Mouse (Mus musculus) small intestine, adult 2 months (tissue): ENCODE data around the gene Plce1. TPM values are rescaled to one million over a fixed set of nuclear protein-coding genes. Genes with fewer than 3 reads are reported as not detected.

Source experiments
- H3K27ac ChIP-seq: fragments of 200-500 bp; 2 replicates; pipeline ENCODE4 v1.5.1; 2012; ENCODE audit warnings: low read depth, low read length, control low read depth, inconsistent platforms; ENCODE audit not compliant: insufficient read depth
- H3K27me3 ChIP-seq: fragments of 200-500 bp; 2 replicates; pipeline ENCODE4 v1.6.1; 2012; ENCODE audit warnings: mild to moderate bottlenecking, moderate library complexity, low read length, inconsistent platforms; ENCODE audit not compliant: control insufficient read depth, insufficient read depth
- H3K36me3 ChIP-seq: fragments of 200-500 bp; 2 replicates; pipeline ENCODE4 v1.6.1; 2012; ENCODE audit warnings: mild to moderate bottlenecking, low read length, control low read depth, inconsistent platforms; ENCODE audit not compliant: control insufficient read depth, insufficient read depth
- H3K4me1 ChIP-seq: fragments of 200-500 bp; 2 replicates; pipeline ENCODE4 v1.6.1; 2012; ENCODE audit warnings: low read length, inconsistent platforms, mixed read lengths; ENCODE audit not compliant: control insufficient read depth, insufficient read depth, insufficient read length
- H3K4me3 ChIP-seq: fragments of 200-500 bp; 2 replicates; pipeline ENCODE4 v1.5.1; 2012; ENCODE audit warnings: low read depth, mild to moderate bottlenecking, control low read depth, inconsistent platforms, low read length, moderate library complexity
- CTCF ChIP-seq: fragments of 200-500 bp; IDR thresholded peaks from 2 replicates; pipeline ENCODE4 v1.5.1; 2012; ENCODE audit warnings: low read depth, mild to moderate bottlenecking, control low read depth, inconsistent platforms, low read length, moderate library complexity, mixed read lengths; ENCODE audit not compliant: insufficient replicate concordance, insufficient read length; ENCODE audit errors: extremely low read depth
- POLR2A ChIP-seq: fragments of 200-500 bp; IDR thresholded peaks from 2 replicates; pipeline ENCODE4 v1.6.1; 2012; ENCODE audit warnings: low read depth, mild to moderate bottlenecking, control low read depth, inconsistent platforms, low read length, moderate library complexity
- WGBS: fragments of 180-500 bp; shearing (Covaris S2); methylation state at CpG from one replicate; pipeline ENCODE4 v1.1.7; 2018; 5-methylcytosine and 5-hydroxymethylcytosine counted together
- polyA plus RNA-seq: library from polyadenylated mRNA; depleted of rRNA; stranded (reverse); fragments of >200 nt; gene quantifications from 2 replicates; pipeline ENCODE4 v1.2.3, GENCODE M21; 2012

Plce1 gene
- polyA plus RNA-seq, 1 experiment, result 2.6 TPM

DNA sequence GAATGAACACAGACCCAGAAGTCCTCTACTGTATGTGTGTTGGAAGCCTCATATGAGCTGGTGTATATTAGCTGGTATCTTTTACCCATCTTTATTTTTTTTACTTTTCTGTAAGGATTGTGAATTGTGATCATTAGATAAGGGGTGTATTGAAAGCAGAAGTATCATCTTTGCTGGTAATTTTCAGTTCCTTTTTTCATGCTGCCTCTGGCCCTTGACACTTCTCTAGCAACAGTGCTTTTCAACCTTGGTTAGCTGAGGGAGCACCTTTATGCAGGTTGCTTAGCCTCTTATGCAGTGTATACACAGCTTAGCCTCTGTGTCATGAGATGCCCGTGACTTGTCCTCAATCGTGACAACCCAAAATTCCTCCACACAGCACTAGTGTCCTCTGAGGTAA, 116.5 kb downstream of the Plce1 start:
- WGBS, result 84% methylated on average over 2 of the region's 2 CpGs
- no peaks in the 10 kb centered on the region for H3K27me3 ChIP-seq
- peaks cover 20% of the 10 kb centered on the region for H3K4me1 ChIP-seq
- no peak overlapping the region for H3K27ac ChIP-seq
- no peak overlapping the region for H3K4me3 ChIP-seq
- no peaks in the 10 kb centered on the region for H3K36me3 ChIP-seq
- no peak for TF ChIP-seq CTCF
- TF ChIP-seq POLR2A, result no peak

- TF ChIP-seq CTCF (no peak), POLR2A (no peak)
- WGBS, result 76% methylated on average over 3 of the region's 3 CpGs
- Histone ChIP-seq H3K4me3 (no peak overlapping the region), H3K27ac (peak overlapping the region; percentile 36; the same call in 1 of the 2 replicates), H3K4me1 (peaks cover 23% of the 10 kb centered on the region), H3K36me3 (no peaks in the 10 kb centered on the region), H3K27me3 (no peaks in the 10 kb centered on the region)
Measured at GRCm38 (mm10) chr19:38599001-38599400, 118.1 kb downstream of the Plce1 start.

GRCm38 (mm10) chr19:38601127-38601526, 120.2 kb downstream of the Plce1 start:
- H3K27me3 ChIP-seq, result no peaks in the 10 kb centered on the region
- H3K36me3 ChIP-seq, result no peaks in the 10 kb centered on the region
- H3K4me1 ChIP-seq, result peaks cover 23% of the 10 kb centered on the region
- 18% methylated on average over 5 of the region's 5 CpGs for WGBS
- TF ChIP-seq POLR2A (no peak), CTCF (no peak)
- H3K27ac ChIP-seq, result peak overlapping the region; percentile 92
- H3K4me3 ChIP-seq, result no peak overlapping the region

- TF ChIP-seq CTCF (peak; percentile 14; the same call in 1 of the 2 replicates), POLR2A (no peak)
- Histone ChIP-seq H3K27me3 (no peaks in the 10 kb centered on the region), H3K36me3 (no peaks in the 10 kb centered on the region), H3K4me1 (peaks cover 22% of the 10 kb centered on the region), H3K27ac (peak overlapping the region; percentile 77), H3K4me3 (no peak overlapping the region)
- 28% methylated on average over 9 of the region's 9 CpGs for WGBS
Measured at GRCm38 (mm10) chr19:38602811-38603210, 121.9 kb downstream of the Plce1 start.

- Histone ChIP-seq H3K27ac (no peak overlapping the region), H3K4me3 (no peak overlapping the region), H3K27me3 (no peaks in the 10 kb centered on the region), H3K36me3 (no peaks in the 10 kb centered on the region), H3K4me1 (peaks cover 2% of the 10 kb centered on the region; the same call in 1 of the 2 replicates)
- TF ChIP-seq POLR2A (no peak), CTCF (no peak)
- whole genome bisulfite sequencing, result 88% methylated on average over 5 of the region's 5 CpGs
Measured at GRCm38 (mm10) chr19:38607236-38607635, 126.3 kb downstream of the Plce1 start.

GRCm38 (mm10) chr19:38608951-38609654, 128.2 kb downstream of the Plce1 start:
- 88% methylated on average over 8 of the region's 8 CpGs for WGBS
- no peak overlapping the region for H3K4me3 ChIP-seq
- TF ChIP-seq CTCF, result no peak
- no peak for TF ChIP-seq POLR2A
- H3K36me3 ChIP-seq, result no peaks in the 10 kb centered on the region
- no peak overlapping the region for H3K27ac ChIP-seq
- H3K4me1 ChIP-seq, result no peaks in the 10 kb centered on the region
- H3K27me3 ChIP-seq, result no peaks in the 10 kb centered on the region

DNA sequence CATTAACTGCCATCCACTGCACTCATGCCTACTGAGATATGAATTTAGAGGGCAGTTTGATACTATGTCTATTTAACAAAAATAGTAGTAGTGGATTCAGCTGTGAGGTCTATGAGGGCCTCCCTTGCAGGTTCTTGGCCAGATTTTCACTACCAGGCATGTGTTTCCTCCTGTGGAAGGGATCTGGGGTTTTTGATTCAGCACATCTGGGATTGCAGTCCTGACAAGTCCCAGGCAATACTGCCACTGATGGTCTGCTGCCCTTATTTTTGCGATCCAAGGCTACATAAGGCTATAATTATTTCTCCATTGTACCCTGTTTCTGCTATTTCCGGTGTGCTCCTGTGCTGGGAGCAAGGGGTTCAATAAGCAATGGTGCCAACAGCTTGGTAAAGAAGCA, 129.4 kb downstream of the Plce1 start:
- WGBS, result 93% methylated on average over 2 of the region's 2 CpGs
- no peaks in the 10 kb centered on the region for H3K27me3 ChIP-seq
- TF ChIP-seq CTCF (no peak), POLR2A (no peak)

DNA sequence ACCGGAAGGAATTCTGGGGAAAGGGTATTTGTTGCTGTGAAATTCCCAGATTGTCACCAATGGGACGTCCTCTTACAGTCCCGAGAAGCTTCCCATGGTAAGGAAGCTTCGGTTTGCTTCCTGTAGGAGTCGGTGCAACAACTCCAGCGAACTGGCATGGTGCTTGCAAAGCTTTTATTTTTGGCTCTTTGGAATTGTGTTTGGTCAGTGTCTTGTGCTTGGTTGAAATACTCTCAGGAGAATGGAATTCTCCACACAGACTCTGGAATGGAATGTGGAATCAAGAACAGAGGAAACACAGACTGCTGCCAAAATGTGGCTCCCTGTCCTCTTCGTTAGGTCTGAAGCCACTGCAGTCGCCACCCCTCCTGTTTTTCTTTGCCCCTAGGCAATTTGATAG, 129.9 kb downstream of the Plce1 start:
- no peak overlapping the region for H3K4me3 ChIP-seq
- peak overlapping the region; percentile 16; the same call in 1 of the 2 replicates for H3K27ac ChIP-seq
- H3K27me3 ChIP-seq, result no peaks in the 10 kb centered on the region
- WGBS, result 85% methylated on average over 8 of the region's 8 CpGs
- H3K36me3 ChIP-seq, result no peaks in the 10 kb centered on the region
- TF ChIP-seq POLR2A (no peak), CTCF (no peak)
- peaks cover 2% of the 10 kb centered on the region; the same call in 1 of the 2 replicates for H3K4me1 ChIP-seq

More for the DNA sequence above, 129.4 kb downstream of the Plce1 start:
- Histone ChIP-seq H3K4me3 (no peak overlapping the region), H3K27ac (peak overlapping the region; percentile 16; the same call in 1 of the 2 replicates), H3K36me3 (no peaks in the 10 kb centered on the region), H3K4me1 (no peaks in the 10 kb centered on the region)
